Mouse (Mus musculus) neural tube, embryonic 15.5 days (tissue): ENCODE data around the gene Lamtor4. TPM values are rescaled to one million over a fixed set of nuclear protein-coding genes. Genes with fewer than 3 reads are reported as not detected.
A peak's percentile ranks its signal among the peaks of the same experiment; 100 is the strongest.
"Not testable (repeated sequence)": the region's sequence is repeated elsewhere in the genome, so short reads cannot be mapped to it uniquely, and the experiment has no call there.

Experiments
- ATAC-seq: fragments of 200-750 bp; cut with Nextera tagmentation; 2 replicates; pipeline ENCODE4 v1.8.0; 2017; ENCODE audit warnings: mild to moderate bottlenecking, moderate TSS enrichment, moderate library complexity; ENCODE audit not compliant: low FRiP score
- H3K27ac ChIP-seq: fragments of 300-500 bp; sonication (generic); replicated peaks from 2 replicates; pipeline ENCODE4 v1.5.1; 2015; ENCODE audit warnings: mild to moderate bottlenecking, inconsistent platforms
- H3K27me3 ChIP-seq: fragments of 300-500 bp; sonication (generic); replicated peaks from 2 replicates; pipeline ENCODE4 v1.6.1; 2015; ENCODE audit warnings: inconsistent platforms
- H3K36me3 ChIP-seq: fragments of 300-500 bp; sonication (generic); 2 replicates; pipeline ENCODE4 v1.6.1; 2015; ENCODE audit warnings: inconsistent platforms
- H3K4me1 ChIP-seq: fragments of 300-500 bp; sonication (generic); 2 replicates; pipeline ENCODE4 v1.6.1; 2015; ENCODE audit warnings: inconsistent platforms
- H3K4me2 ChIP-seq: fragments of 300-500 bp; sonication (generic); 2 replicates; pipeline ENCODE4 v1.6.1; 2015; ENCODE audit warnings: inconsistent platforms, mild to moderate bottlenecking, moderate library complexity
- H3K4me3 ChIP-seq: fragments of 300-500 bp; sonication (generic); replicated peaks from 2 replicates; pipeline ENCODE4 v1.5.1; 2015; ENCODE audit warnings: mild to moderate bottlenecking, inconsistent platforms
- H3K9ac ChIP-seq: fragments of 300-500 bp; sonication (generic); replicated peaks from 2 replicates; pipeline ENCODE4 v1.6.1; 2015; ENCODE audit warnings: mild to moderate bottlenecking, inconsistent platforms
- H3K9me3 ChIP-seq: fragments of 300-500 bp; sonication (generic); replicated peaks from 2 replicates; pipeline ENCODE4 v1.6.1; 2016; ENCODE audit warnings: inconsistent platforms
- WGBS: fragments of 180-500 bp; shearing (Covaris S2); methylation state at CpG from one replicate; pipeline ENCODE4 v1.1.7; 2015; ENCODE audit warnings: mixed read lengths; 5-methylcytosine and 5-hydroxymethylcytosine counted together
- polyA plus RNA-seq: library from polyadenylated mRNA; unstranded; fragments of >200 nt; fragmentation: Nextera tagmentation; extraction: Ambion mirVana; gene quantifications from 2 replicates; pipeline ENCODE4 v1.2.1, GENCODE M21; 2015

The Lamtor4 gene
- 113 and 121 TPM in 2 replicates for polyA plus RNA-seq

GRCm38 (mm10) chr5:138255353-138256093 is at the start of gene Lamtor4:
TSS of gene Lamtor4 (plus strand) at chr5:138255482.
- peaks cover 23% of the 10 kb centered on the region for H3K36me3 ChIP-seq
- peak within 1 kb of the TSS; percentile 92 for H3K4me2 ChIP-seq
- peak within 1 kb of the TSS; percentile 91 for H3K27ac ChIP-seq
- no peaks in the 10 kb centered on the region for H3K9me3 ChIP-seq
- WGBS, result under 1% methylated on average over 38 of the region's 38 CpGs
- H3K9ac ChIP-seq, result peak within 1 kb of the TSS; percentile 79
- H3K4me1 ChIP-seq, result peaks cover 30% of the 10 kb centered on the region
- H3K4me3 ChIP-seq, result peak within 1 kb of the TSS; percentile 73
- peak; percentile 100 for ATAC-seq
- no peaks in the 10 kb centered on the region for H3K27me3 ChIP-seq

DNA sequence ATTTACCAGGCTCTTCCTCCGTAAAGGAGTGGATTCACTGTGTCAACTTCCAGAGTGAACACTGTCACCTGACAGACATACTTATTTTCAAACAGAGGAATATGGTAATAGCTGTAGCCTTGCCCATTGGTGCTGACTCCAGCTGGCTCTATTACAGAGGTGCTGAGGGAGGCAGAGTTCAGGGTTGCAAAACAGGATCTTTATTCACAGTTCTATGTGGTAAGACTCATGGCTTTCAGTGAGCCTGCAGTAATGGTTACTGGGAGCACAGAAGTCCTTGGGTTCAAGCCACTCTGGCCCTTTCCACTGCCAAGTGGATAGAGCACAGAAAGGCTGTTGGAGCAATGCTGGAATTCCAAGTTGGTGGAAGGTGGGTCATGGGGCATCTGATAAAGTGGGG is 48.0 kb upstream of the Lamtor4 start:
- H3K9me3 ChIP-seq, result 0 out of 2 replicates have a peak, but pooled peaks cover 2% of the 10 kb centered on the region
- WGBS, result 85% methylated on average over 1 of the region's 1 CpGs

GRCm38 (mm10) chr5:138207873-138208272 is 47.4 kb upstream of the Lamtor4 start:
- WGBS, result 86% methylated on average over 4 of the region's 4 CpGs
- H3K4me1 ChIP-seq, result no peaks in the 10 kb centered on the region
- no peak for ATAC-seq
- H3K9me3 ChIP-seq, result 0 out of 2 replicates have a peak, but pooled peaks cover 2% of the 10 kb centered on the region
- H3K27me3 ChIP-seq, result no peaks in the 10 kb centered on the region
- H3K4me2 ChIP-seq, result no peak overlapping the region
- no peak overlapping the region for H3K9ac ChIP-seq
- no peaks in the 10 kb centered on the region for H3K36me3 ChIP-seq
- H3K4me3 ChIP-seq, result no peak overlapping the region
- H3K27ac ChIP-seq, result no peak overlapping the region

More for the DNA sequence above, 48.0 kb upstream of the Lamtor4 start:
- ATAC-seq, result no peak
- H3K4me2 ChIP-seq, result no peak overlapping the region
- H3K4me1 ChIP-seq, result no peaks in the 10 kb centered on the region
- H3K9ac ChIP-seq, result no peak overlapping the region
- no peaks in the 10 kb centered on the region for H3K27me3 ChIP-seq
- no peak overlapping the region for H3K27ac ChIP-seq
- H3K4me3 ChIP-seq, result no peak overlapping the region
- no peaks in the 10 kb centered on the region for H3K36me3 ChIP-seq

DNA sequence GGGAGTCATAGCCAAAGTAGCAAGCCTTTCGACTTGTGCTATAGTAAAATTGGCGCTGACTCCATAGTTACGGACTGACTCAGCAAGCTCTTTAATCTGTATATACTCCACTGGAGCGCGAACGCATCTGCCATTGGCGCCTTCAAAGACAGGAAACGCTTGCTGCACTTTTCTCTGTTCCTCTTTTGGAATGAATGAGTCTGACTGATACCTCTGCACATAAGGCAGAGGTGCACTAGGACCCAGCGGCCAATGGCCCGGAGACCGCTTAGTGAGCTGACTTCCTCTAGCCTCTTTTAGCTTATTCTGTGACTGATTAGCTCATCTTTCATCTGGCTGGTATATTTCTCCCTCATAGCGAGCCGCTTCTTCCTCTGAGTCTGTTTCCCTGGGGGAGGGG is 38.6 kb upstream of the Lamtor4 start:
- H3K9me3 ChIP-seq, H3K27me3 ChIP-seq, H3K4me3 ChIP-seq, H3K27ac ChIP-seq, ATAC-seq, H3K36me3 ChIP-seq, H3K4me2 ChIP-seq, H3K4me1 ChIP-seq, H3K9ac ChIP-seq: not testable (repeated sequence)
- 95% methylated on average over 13 of the region's 13 CpGs for WGBS

- H3K9ac ChIP-seq, result no peak overlapping the region
- WGBS, result 76% methylated on average over 2 of the region's 2 CpGs
- H3K9me3 ChIP-seq, result no peaks in the 10 kb centered on the region
- H3K4me2 ChIP-seq, result no peak overlapping the region
- H3K4me3 ChIP-seq, result no peak overlapping the region
- H3K27ac ChIP-seq, result no peak overlapping the region
- no peaks in the 10 kb centered on the region for H3K27me3 ChIP-seq
- no peaks in the 10 kb centered on the region for H3K4me1 ChIP-seq
- ATAC-seq, result no peak
- H3K36me3 ChIP-seq, result no peaks in the 10 kb centered on the region
These were observed 35.4 kb upstream of the Lamtor4 start for GRCm38 (mm10) chr5:138219864-138220263.

GRCm38 (mm10) chr5:138222111-138222510 is 33.2 kb upstream of the Lamtor4 start:
- 24% methylated on average over 4 of the region's 4 CpGs for WGBS
- no peaks in the 10 kb centered on the region for H3K36me3 ChIP-seq
- H3K27me3 ChIP-seq, result no peaks in the 10 kb centered on the region
- H3K27ac ChIP-seq, result no peak overlapping the region
- H3K9me3 ChIP-seq, result no peaks in the 10 kb centered on the region
- ATAC-seq, result no peak
- no peak overlapping the region for H3K9ac ChIP-seq
- no peaks in the 10 kb centered on the region for H3K4me1 ChIP-seq
- no peak overlapping the region for H3K4me3 ChIP-seq
- H3K4me2 ChIP-seq, result no peak overlapping the region

DNA sequence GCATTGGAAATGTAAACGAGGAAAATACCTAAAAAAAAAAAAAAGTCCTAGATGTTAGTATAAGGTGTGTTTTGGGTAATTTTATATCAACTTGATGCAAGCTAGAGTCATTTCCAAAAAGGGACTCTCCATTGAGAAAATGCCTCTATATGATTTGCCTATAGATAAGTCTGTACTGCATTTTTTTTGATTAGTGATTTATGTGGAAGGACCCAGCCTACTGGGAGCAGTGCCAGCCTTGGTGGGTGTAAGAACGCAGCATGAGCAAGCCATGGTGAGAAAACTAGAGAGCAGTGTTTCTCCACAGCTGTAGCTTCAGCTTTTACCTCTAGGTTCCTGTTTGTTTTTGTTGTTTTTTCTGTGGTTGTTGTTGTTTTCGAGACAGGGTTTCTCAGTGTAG is 32.0 kb upstream of the Lamtor4 start:
- no peaks in the 10 kb centered on the region for H3K36me3 ChIP-seq
- no peaks in the 10 kb centered on the region for H3K9me3 ChIP-seq
- no peak for ATAC-seq
- H3K4me2 ChIP-seq, result no peak overlapping the region
- H3K27me3 ChIP-seq, result no peaks in the 10 kb centered on the region
- H3K27ac ChIP-seq, result no peak overlapping the region
- H3K4me3 ChIP-seq, result no peak overlapping the region
- H3K9ac ChIP-seq, result no peak overlapping the region
- 60% methylated on average over 3 of the region's 3 CpGs for WGBS
- H3K4me1 ChIP-seq, result no peaks in the 10 kb centered on the region

DNA sequence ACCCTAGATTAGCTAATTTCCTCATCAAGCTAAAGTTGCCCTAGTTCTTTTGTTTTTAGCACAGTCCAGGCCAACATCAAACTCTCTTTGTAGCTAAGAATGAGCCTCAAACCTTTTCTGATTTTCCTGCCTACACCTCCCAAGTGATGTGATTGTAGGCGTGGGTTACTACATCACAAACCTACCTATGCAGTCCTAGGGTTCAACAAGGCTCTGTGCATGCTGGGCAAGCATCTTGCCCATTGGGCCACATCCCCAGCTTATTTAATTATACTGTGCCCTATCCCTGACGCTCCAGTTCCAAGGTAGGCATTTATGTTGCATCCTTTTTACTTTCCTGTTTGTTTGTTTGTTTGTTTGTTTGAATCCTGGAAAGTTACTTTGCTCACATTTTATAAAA is 29.6 kb upstream of the Lamtor4 start, which contains the start of gene Nxpe5:
Gene Nxpe5, plus strand, starts transcription at position 199 of the 400 bp plus-strand sequence.
- WGBS, result 52% methylated on average over 2 of the region's 2 CpGs

DNA sequence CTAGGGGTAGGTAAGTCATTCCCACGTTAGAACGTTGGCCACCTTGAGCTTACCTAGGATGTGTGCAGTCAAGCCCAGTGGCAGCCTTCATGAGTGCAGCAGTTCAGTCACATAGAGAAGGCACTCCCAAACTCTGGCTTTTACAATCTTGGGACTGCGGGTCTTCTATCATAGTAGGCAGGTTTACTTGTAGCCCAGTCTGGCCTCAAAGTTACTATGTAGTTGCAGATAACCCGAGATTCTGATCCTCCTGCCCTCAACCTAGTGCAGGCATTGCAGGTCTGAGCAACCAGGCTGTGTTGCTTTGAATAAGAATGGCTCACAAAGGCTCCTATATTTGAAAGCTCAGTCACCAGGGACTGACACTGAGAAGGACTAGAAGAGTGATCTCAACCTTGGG is 28.8 kb upstream of the Lamtor4 start:
- Histone ChIP-seq H3K36me3 (no peaks in the 10 kb centered on the region), H3K9me3 (no peaks in the 10 kb centered on the region), H3K27me3 (no peaks in the 10 kb centered on the region), H3K4me2 (no peak overlapping the region), H3K4me3 (no peak overlapping the region), H3K9ac (no peak overlapping the region), H3K4me1 (no peaks in the 10 kb centered on the region), H3K27ac (no peak overlapping the region)
- 83% methylated on average over 4 of the region's 4 CpGs for WGBS
- ATAC-seq, result no peak

More for the DNA sequence above, 29.6 kb upstream of the Lamtor4 start, which contains the start of gene Nxpe5:
- Histone ChIP-seq H3K9me3 (no peaks in the 10 kb centered on the region), H3K27me3 (no peaks in the 10 kb centered on the region), H3K36me3 (no peaks in the 10 kb centered on the region), H3K4me1 (no peaks in the 10 kb centered on the region), H3K27ac (no peak within 1 kb of the TSS), H3K4me3 (no peak within 1 kb of the TSS), H3K9ac (no peak within 1 kb of the TSS), H3K4me2 (no peak within 1 kb of the TSS)
- ATAC-seq, result no peak

GRCm38 (mm10) chr5:138227367-138227766 is 27.9 kb upstream of the Lamtor4 start:
- no peak overlapping the region for H3K9ac ChIP-seq
- no peak for ATAC-seq
- no peaks in the 10 kb centered on the region for H3K4me1 ChIP-seq
- H3K27ac ChIP-seq, result no peak overlapping the region
- H3K27me3 ChIP-seq, result no peaks in the 10 kb centered on the region
- H3K4me3 ChIP-seq, result no peak overlapping the region
- H3K36me3 ChIP-seq, result no peaks in the 10 kb centered on the region
- no peaks in the 10 kb centered on the region for H3K9me3 ChIP-seq
- WGBS, result 82% methylated on average over 2 of the region's 2 CpGs
- H3K4me2 ChIP-seq, result no peak overlapping the region

GRCm38 (mm10) chr5:138228026-138228425 is 27.3 kb upstream of the Lamtor4 start:
- no peaks in the 10 kb centered on the region for H3K4me1 ChIP-seq
- H3K36me3 ChIP-seq, result no peaks in the 10 kb centered on the region
- H3K4me3 ChIP-seq, result no peak overlapping the region
- H3K4me2 ChIP-seq, result no peak overlapping the region
- H3K27ac ChIP-seq, result no peak overlapping the region
- no peak overlapping the region for H3K9ac ChIP-seq
- H3K27me3 ChIP-seq, result no peaks in the 10 kb centered on the region
- no peaks in the 10 kb centered on the region for H3K9me3 ChIP-seq
- ATAC-seq, result no peak
- WGBS, result 62% methylated on average over 3 of the region's 3 CpGs

DNA sequence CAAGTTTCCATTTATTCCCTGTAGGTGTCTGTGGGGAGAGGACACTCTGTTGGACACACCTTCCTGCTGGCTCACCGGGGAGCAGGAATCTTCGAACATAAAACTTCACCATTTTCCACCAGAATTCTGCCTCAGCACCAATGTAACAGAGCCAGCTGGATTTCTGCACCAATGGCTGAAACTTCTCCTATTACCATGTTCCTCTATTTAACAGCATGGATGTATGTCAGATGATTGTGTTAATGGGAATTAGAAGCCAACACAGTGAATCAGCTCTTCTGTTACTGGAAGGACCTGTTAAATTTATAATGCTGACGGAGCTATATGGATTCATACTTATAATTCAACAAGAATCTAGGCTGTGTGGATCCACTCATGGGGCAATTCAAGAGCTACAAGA is 25.8 kb upstream of the Lamtor4 start:
- Histone ChIP-seq H3K9me3 (no peaks in the 10 kb centered on the region), H3K36me3 (no peaks in the 10 kb centered on the region), H3K27me3 (no peaks in the 10 kb centered on the region), H3K4me3 (no peak overlapping the region), H3K27ac (no peak overlapping the region), H3K4me1 (no peaks in the 10 kb centered on the region), H3K4me2 (no peak overlapping the region), H3K9ac (no peak overlapping the region)
- ATAC-seq, result no peak
- 94% methylated on average over 3 of the region's 3 CpGs for WGBS
